Mouse (Mus musculus) forebrain, embryonic 11.5 days (tissue): Measurements from ENCODE around the gene 1700123O20Rik. TPM values are rescaled to one million over a fixed set of nuclear protein-coding genes. Genes with fewer than 3 reads are reported as not detected.

ENCODE experiments used
- ATAC-seq: fragments of 200-750 bp; cut with Nextera tagmentation; replicated peaks from 2 replicates; pipeline ENCODE4 v1.8.0; 2017; ENCODE audit warnings: moderate TSS enrichment; ENCODE audit not compliant: low FRiP score
- DNase-seq: peaks from one replicate; pipeline ENCODE4 v3.0.0-alpha.2; 2017; ENCODE audit warnings: low spot score
- H3K27ac ChIP-seq: fragments of 300-500 bp; sonication (generic); 2 replicates; pipeline ENCODE4 v1.5.1; 2014; ENCODE audit warnings: low read depth, low read length
- H3K27me3 ChIP-seq: fragments of 300-500 bp; sonication (generic); 2 replicates; pipeline ENCODE4 v1.6.1; 2014; ENCODE audit warnings: mild to moderate bottlenecking, low read length, mixed read lengths; ENCODE audit not compliant: control insufficient read depth, insufficient read depth
- H3K36me3 ChIP-seq: fragments of 300-500 bp; sonication (generic); 2 replicates; pipeline ENCODE4 v1.6.1; 2014; ENCODE audit warnings: mild to moderate bottlenecking, low read length, moderate library complexity, mixed read lengths; ENCODE audit not compliant: control insufficient read depth, insufficient read depth
- H3K4me1 ChIP-seq: fragments of 300-500 bp; sonication (generic); replicated peaks from 2 replicates; pipeline ENCODE4 v1.6.1; 2014; ENCODE audit warnings: low read length, mixed read lengths; ENCODE audit not compliant: control insufficient read depth, insufficient read depth
- H3K4me2 ChIP-seq: fragments of 300-500 bp; sonication (generic); 2 replicates; pipeline ENCODE4 v1.6.1; 2014; ENCODE audit warnings: low read depth, mild to moderate bottlenecking, low read length, moderate library complexity, mixed read lengths; ENCODE audit not compliant: severe bottlenecking
- H3K4me3 ChIP-seq: fragments of 300-500 bp; sonication (generic); 2 replicates; pipeline ENCODE4 v1.5.1; 2014; ENCODE audit warnings: low read depth, low read length
- H3K9ac ChIP-seq: fragments of 300-500 bp; sonication (generic); 2 replicates; pipeline ENCODE4 v1.6.1; 2014; ENCODE audit warnings: low read length
- H3K9me3 ChIP-seq: fragments of 300-500 bp; sonication (generic); 2 replicates; pipeline ENCODE4 v1.6.1; 2016; ENCODE audit warnings: low read length, mixed read lengths; ENCODE audit not compliant: control insufficient read depth
- WGBS: fragments of 180-500 bp; shearing (Covaris S2); extraction: QIAGEN DNeasy Blood & Tissue Kit; methylation state at CpG from one replicate; pipeline ENCODE4 v1.1.7; 2014; 5-methylcytosine and 5-hydroxymethylcytosine counted together
- polyA plus RNA-seq: library from polyadenylated mRNA; unstranded; fragments of >200 nt; fragmentation: Nextera tagmentation; extraction: Ambion mirVana; gene quantifications from 2 replicates; pipeline ENCODE4 v1.2.1, GENCODE M21; 2014

Gene 1700123O20Rik
- polyA plus RNA-seq, 1 experiment from 2014 or later, result 89.9 TPM

DNA sequence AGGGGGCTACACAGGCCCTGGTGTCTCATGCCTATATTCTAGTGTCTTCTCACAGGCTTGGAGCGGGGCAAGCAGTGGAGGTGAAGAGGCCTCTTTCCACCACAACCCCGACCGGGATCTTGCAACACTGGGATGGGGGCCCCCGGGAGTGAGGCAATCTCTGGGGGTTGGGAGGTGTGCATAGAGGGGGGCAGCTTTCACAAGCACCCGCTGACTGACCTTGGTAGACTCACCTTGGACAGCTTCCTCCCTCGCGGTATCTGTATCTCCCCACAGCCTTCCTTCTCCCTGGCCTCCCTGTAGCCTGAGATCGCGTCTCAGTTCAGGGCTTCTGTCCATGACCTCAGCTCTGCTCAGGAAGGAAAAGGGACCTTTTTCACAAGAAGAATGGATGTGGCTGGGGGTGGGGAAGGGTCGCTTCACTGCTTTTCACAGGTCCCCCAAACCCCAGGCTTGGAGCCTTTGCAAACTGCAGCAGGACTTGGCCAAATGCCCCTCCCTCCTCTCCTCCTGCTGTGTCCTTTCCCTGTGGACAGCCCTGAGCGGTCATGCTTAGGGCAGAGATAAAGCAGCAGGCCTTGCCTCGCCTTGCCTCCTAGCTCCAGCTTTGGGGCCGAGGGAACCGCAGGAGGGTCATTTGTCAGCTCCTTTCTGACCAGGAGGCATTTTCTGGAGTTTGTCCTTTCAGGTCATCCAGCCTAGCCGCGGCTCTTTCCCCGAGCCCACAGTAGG lies 20.7 kb downstream of the 1700123O20Rik start:
- DNase-seq (no peak), ATAC-seq (no peak)
- Histone ChIP-seq H3K27ac (no peak overlapping the region), H3K9me3 (no peaks in the 10 kb centered on the region), H3K36me3 (no peaks in the 10 kb centered on the region), H3K4me3 (no peak overlapping the region), H3K9ac (no peak overlapping the region), H3K4me2 (no peak overlapping the region), H3K27me3 (no peaks in the 10 kb centered on the region), H3K4me1 (no peaks in the 10 kb centered on the region)
- 62% methylated on average over 17 of the region's 17 CpGs for WGBS

DNA sequence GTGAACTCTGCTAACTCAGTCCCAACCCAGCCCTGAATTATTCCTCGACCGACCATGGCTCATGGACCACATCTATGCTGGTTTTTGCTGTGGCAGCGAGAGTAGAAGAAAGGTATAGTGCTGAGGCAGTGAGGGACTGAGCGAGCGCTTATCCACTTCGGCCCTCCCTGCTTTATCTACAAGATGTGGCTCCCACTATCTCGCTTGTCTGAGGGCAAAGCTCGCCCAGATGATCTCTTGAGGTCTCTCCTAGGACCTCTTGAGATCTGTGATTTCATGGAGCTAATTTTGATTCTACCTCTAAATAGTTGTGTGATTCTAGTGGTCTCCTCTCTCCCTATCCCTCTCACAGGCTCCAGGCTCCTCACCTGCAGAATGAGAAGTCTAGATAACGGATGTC lies 23.0 kb downstream of the 1700123O20Rik start:
- H3K4me1 ChIP-seq, result no peaks in the 10 kb centered on the region
- no peaks in the 10 kb centered on the region for H3K9me3 ChIP-seq
- no peaks in the 10 kb centered on the region for H3K36me3 ChIP-seq
- H3K4me3 ChIP-seq, result no peak overlapping the region
- no peak overlapping the region for H3K27ac ChIP-seq
- no peaks in the 10 kb centered on the region for H3K27me3 ChIP-seq
- DNase-seq (no peak), ATAC-seq (no peak)
- 84% methylated on average over 9 of the region's 9 CpGs for WGBS
- H3K4me2 ChIP-seq, result no peak overlapping the region
- no peak overlapping the region for H3K9ac ChIP-seq

DNA sequence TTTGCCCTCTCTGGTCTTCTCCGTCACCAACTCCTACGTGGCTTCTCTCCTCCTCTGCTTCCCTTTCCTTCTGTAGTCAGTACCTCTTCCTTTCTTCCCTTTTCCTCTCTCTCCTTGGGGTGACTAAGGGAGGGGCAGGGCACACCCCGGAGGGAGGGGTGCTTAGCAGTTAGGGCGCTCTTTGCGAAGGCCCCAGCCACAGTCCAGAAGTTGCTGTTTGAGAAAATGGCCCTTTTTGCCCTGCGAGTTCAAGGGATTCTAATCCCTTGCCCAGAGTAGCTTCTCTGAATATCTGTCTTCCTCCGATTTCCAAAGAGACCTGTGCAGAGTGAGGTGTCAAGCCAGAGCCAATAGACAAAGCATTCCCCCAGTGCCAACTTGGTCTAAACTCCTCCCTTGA lies 26.1 kb downstream of the 1700123O20Rik start, which contains the start of gene Cebpe:
TSS of gene Cebpe (minus strand) at position 101 of the 400 bp plus-strand sequence.
- Histone ChIP-seq H3K27me3 (no peaks in the 10 kb centered on the region), H3K9ac (no peak within 1 kb of the TSS), H3K4me3 (no peak within 1 kb of the TSS), H3K4me1 (peaks cover 5% of the 10 kb centered on the region; the same call in 1 of the 2 replicates), H3K36me3 (no peaks in the 10 kb centered on the region), H3K4me2 (no peak within 1 kb of the TSS), H3K27ac (no peak within 1 kb of the TSS), H3K9me3 (no peaks in the 10 kb centered on the region)
- 89% methylated on average over 7 of the region's 7 CpGs for WGBS
- ATAC-seq, result no peak
- DNase-seq, result no peak

- Histone ChIP-seq H3K9ac (no peak overlapping the region), H3K36me3 (no peaks in the 10 kb centered on the region), H3K4me3 (no peak overlapping the region), H3K27me3 (no peaks in the 10 kb centered on the region), H3K4me1 (peaks cover 5% of the 10 kb centered on the region; the same call in 1 of the 2 replicates), H3K27ac (no peak overlapping the region), H3K9me3 (no peaks in the 10 kb centered on the region), H3K4me2 (no peak overlapping the region)
- ATAC-seq (no peak), DNase-seq (no peak)
- WGBS, result 76% methylated on average over 8 of the region's 8 CpGs
Observed at GRCm38 (mm10) chr14:54712861-54713260, 26.8 kb downstream of the 1700123O20Rik start.

DNA sequence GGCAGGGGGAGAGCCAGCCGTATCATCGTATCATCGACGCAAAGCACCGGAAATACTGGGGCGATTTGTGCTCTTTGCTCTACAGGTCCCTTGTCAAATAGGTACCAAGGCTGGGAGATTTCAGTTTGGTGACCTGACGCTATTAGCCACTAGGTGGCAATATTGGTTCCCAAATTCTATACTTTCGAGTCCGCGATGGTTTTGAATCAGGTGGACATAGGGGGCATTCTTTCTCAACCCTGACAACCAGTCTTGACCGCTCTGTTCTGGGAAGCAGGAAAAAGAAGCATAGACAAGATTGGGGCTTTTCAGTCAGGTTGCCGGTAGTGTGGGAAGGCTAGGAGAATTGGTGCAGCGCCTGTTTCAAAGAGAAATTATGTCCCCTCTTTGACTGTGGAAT lies 28.1 kb downstream of the 1700123O20Rik start:
- ATAC-seq (0 out of 2 replicates have a peak, but pooled peaks have one; percentile 49), DNase-seq (peak; percentile 81)
- Histone ChIP-seq H3K4me1 (peaks cover 5% of the 10 kb centered on the region; the same call in 1 of the 2 replicates), H3K9me3 (no peaks in the 10 kb centered on the region), H3K4me3 (peak overlapping the region; percentile 26), H3K4me2 (peak overlapping the region; percentile 67), H3K36me3 (no peaks in the 10 kb centered on the region), H3K9ac (peak overlapping the region; percentile 32; the same call in 1 of the 2 replicates), H3K27ac (no peak overlapping the region), H3K27me3 (no peaks in the 10 kb centered on the region)
- WGBS, result 2% methylated on average over 13 of the region's 13 CpGs

- WGBS, result 4% methylated on average over 15 of the region's 15 CpGs
- DNase-seq, result no peak
- Histone ChIP-seq H3K9ac (peak overlapping the region; percentile 32; the same call in 1 of the 2 replicates), H3K4me3 (peak overlapping the region; percentile 26), H3K4me1 (peaks cover 5% of the 10 kb centered on the region; the same call in 1 of the 2 replicates), H3K4me2 (peak overlapping the region; percentile 67), H3K27ac (no peak overlapping the region), H3K27me3 (no peaks in the 10 kb centered on the region), H3K36me3 (no peaks in the 10 kb centered on the region), H3K9me3 (no peaks in the 10 kb centered on the region)
- ATAC-seq, result 0 out of 2 replicates have a peak, but pooled peaks have one; percentile 56
Observed at GRCm38 (mm10) chr14:54714617-54715081, 28.6 kb downstream of the 1700123O20Rik start.

- no peak overlapping the region for H3K4me2 ChIP-seq
- H3K27me3 ChIP-seq, result no peaks in the 10 kb centered on the region
- H3K9ac ChIP-seq, result no peak overlapping the region
- no peak overlapping the region for H3K4me3 ChIP-seq
- no peak for DNase-seq
- H3K9me3 ChIP-seq, result no peaks in the 10 kb centered on the region
- WGBS, result 82% methylated on average over 1 of the region's 1 CpGs
- no peak overlapping the region for H3K27ac ChIP-seq
- ATAC-seq, result no peak
- H3K36me3 ChIP-seq, result no peaks in the 10 kb centered on the region
- peaks cover 5% of the 10 kb centered on the region; the same call in 1 of the 2 replicates for H3K4me1 ChIP-seq
Observed at GRCm38 (mm10) chr14:54715402-54715801, 29.4 kb downstream of the 1700123O20Rik start.

DNA sequence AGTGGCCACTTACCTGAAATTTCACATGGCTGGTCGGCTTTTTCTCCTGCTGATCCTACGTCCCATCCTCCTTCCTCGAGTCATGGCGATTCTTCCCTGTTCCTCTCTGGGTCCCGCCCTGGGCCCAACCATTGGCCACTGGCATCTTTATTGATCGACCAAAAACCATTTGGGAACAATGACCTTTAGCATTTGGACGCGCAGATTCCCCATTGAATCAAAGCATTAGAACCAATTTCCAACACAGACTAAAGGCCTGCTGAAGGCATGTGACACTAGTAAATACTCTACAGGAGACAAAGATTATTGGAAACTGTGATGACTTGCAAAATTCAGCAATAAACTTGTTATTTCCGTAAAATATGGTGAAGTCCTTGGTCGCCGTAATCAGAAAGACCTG lies 34.0 kb downstream of the 1700123O20Rik start:
- ATAC-seq, result no peak
- Histone ChIP-seq H3K27me3 (no peaks in the 10 kb centered on the region), H3K36me3 (no peaks in the 10 kb centered on the region), H3K4me3 (no peak overlapping the region), H3K4me2 (no peak overlapping the region), H3K9ac (no peak overlapping the region), H3K27ac (no peak overlapping the region), H3K4me1 (peaks cover under 1% of the 10 kb centered on the region; the same call in 1 of the 2 replicates), H3K9me3 (no peaks in the 10 kb centered on the region)
- no peak for DNase-seq
- WGBS, result 91% methylated on average over 11 of the region's 11 CpGs
